Mouse (Mus musculus) olfactory bulb, adult 2 months (tissue): Measurements from ENCODE around the gene Zdhhc19.

Experiments used
- CTCF ChIP-seq: fragments of 200-500 bp; IDR thresholded peaks from 2 replicates; pipeline ENCODE4 v1.5.1; 2012; ENCODE audit warnings: low read depth, mild to moderate bottlenecking, low read length, moderate library complexity; ENCODE audit not compliant: insufficient read depth
- POLR2A ChIP-seq: fragments of 200-500 bp; IDR thresholded peaks from 2 replicates; pipeline ENCODE4 v1.6.1; 2012; ENCODE audit warnings: mild to moderate bottlenecking, low read depth, low read length, moderate library complexity; ENCODE audit not compliant: insufficient read depth

- TF ChIP-seq POLR2A (no peak), CTCF (no peak)
Measured at GRCm38 (mm10) chr16:32523462-32524243, 27.6 kb downstream of the Zdhhc19 start.
